Mouse (Mus musculus): ENCODE results near the gene Nxpe4.
A peak's percentile ranks its signal among the peaks of the same experiment; 100 is the strongest.

Gene Nxpe4

DNA sequence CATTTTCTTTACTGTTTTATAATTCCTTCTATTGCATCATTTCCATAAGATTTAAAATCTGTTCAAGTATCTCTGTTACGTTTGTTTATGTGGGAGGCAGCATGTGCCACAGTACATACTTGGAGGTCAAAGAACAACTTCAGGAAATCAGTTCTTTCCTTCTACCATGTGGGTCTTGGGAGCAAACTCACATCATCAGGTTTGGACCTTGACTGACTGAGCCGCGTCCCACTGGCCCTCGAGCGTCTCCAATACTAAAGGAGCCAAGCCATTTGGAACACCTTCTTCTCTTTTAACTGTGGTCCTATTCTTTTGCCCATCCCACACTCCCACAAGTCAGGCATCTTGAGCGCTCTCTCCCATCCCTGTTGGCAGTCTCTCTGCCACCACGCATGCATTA is 167.8 kb downstream of the Nxpe4 start:
- DNase-seq (ENCODE audit: low read depth), result no peak

DNA sequence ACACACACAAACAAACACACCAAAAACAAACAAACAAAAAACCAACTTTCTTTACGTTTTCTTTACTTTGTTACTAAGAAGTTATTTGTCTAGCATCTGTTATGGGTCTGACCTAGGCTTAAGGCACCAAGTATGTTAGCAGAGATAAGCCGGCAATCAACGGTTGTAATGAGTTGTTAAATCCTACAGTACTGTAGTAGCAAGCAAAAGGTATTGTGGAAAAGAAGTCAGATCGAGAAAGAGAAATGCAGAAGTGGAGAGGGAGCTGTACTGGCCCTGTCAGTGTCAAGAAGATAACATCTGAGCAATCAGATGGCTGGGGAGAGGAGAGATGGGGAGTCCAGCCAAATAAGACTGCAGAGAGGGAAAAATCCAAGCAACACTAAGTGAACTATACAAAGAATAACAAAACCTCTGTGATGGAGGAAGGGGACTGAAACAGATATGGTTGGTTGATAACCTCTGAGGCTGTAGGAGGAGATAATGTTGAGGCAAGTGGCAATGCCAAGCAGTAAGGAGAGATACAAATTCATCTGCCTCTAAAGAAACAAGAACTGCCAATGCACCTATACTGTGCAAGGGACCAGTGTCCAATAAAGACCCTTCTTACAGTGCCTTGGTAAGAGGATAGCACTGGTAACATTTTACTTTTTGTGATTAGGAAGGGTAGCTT is 177.1 kb downstream of the Nxpe4 start:
- no peak for DNase-seq (ENCODE audit: low read depth)

DNA sequence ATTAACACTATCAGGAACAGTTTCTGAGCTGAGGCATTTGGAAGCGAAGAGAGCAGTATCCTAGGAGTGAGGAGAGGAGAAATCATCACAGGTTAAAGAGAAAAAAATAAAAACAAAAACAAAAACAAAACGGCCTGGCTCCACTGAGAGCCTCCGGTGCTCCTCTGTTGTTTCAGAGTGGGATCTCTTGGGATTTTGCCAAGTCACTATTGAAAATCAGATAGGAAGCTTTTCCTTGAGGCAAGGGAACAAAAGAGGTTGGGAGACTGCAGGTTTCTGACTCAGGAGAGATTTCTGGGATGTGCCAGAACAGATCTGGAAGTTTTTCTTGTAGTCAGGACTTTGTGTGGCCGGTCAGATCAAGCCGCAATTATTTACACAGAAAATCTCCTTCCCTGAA is 177.7 kb downstream of the Nxpe4 start:
- DNase-seq (ENCODE audit: low read depth), result no peak

DNA sequence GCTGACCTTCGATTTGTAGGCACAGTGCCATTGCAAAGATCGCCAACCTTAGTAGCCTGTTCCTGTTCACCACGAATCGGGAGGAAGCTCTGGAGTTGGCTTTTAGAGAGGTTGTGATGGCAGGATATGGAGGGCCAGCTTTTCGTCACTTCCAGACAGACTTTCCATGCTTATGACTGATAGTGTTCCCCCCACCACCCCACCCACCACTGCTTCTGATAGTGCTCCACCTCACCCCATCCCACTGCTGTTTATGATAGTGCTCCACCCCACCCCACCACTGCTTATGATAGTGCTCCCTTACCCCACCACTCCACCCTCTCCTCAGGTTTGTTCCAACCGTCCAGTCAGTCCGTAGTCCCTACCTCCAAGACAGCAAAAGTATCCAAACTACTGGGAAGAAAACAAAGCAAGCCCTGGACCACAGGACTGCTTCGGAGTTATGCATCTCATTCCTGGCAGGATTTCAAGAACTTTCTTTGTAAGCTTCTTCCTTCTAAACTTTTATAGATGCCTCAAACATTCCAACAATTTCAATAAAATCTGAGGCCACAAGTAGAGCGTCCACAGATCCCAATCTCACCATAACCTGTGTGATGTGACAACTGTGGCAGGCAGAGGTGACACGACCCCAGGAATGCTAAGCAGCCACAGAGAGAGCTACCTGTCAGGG is 179.0 kb downstream of the Nxpe4 start:
- DNase-seq (ENCODE audit: low read depth), result no peak

DNA sequence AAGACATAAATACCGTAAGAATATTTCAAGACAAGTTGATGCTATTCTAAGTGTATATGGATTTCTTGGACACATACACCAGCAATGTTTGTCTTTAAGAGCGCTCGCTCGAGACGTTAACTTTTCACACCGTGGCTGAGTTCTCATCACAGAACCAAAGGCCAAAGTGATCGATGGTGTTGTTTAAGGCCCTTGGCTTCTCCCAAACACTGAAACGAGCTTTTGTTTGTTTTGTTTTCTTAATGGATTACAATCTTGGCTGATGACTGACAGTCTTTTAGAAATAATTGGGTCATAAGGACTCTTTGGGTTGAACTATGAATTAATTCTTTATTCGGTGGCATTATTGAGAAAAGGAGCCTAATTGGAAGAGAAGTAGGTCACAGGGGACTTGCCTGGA is 183.6 kb downstream of the Nxpe4 start:
- DNase-seq (ENCODE audit: low read depth), result no peak

DNA sequence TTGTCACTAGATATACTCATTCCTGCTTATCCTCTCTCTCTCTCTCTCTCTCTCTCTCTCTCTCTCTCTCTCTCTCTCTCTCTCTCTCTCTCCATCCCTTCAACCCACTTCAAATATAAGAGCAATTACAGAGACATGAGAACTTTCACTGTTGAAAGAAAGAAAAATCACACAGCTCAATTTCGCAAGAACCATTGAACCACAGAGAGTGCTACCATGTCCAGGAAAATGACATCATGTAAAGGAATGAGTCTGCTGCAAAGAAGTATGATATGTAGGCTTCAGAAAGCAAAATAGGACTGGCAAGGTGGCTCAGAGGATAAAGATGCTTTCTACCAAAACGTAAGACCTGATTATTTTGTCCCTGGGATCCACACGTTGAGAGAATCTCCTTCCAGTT is 184.0 kb downstream of the Nxpe4 start:
- DNase-seq (ENCODE audit: low read depth), result no peak

DNA sequence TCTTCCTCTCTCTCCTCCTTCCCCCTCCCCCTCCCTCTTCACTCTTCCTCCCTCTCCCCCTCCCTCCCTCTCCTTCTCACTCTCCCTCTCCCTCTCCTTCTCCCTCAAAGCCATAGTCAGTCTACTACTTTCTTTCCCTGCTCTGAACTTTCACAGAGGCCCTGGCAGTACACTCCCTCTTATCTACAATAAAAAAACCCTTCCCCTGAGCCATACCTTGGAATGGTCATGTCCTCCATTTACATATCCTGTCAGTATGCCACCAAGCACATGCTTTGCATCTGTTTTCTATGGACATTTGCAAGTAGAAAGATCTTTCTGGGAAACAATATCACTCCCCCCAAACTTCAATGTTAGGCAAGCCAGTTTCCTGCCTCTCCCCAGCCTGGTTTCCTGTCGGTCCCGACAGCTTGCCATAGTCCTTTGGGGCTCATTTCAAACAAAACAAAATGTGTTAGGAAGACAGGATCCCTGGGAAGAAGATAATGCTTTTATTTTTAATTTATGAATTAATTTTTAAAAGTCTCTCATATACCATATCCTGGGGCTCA is 191.4 kb downstream of the Nxpe4 start, which contains the start of gene Nxpe2:
Gene Nxpe2, minus strand, starts transcription at position 307 of the 551 bp plus-strand sequence.
- DNase-seq (ENCODE audit: low read depth), result no peak

DNA sequence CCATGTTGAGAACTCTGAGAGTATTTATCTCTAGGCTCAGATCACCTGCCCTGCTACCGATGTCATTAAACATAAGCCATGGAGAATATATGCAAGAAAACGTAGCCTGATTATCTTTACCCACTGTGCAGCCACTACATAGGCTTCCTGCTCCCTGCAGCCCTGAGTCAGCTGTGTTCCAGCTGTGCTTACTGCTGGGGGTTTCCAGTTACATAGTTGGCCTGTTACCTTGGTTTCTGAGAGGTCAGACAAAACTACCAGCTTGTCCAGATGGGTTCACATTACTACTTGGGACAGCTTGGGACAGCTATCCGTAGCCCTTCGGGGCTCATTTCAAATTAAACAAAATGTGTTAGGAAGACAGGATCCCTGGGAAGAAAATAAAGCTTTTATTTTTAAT is 192.3 kb downstream of the Nxpe4 start:
- no peak for DNase-seq (ENCODE audit: low read depth)

DNA sequence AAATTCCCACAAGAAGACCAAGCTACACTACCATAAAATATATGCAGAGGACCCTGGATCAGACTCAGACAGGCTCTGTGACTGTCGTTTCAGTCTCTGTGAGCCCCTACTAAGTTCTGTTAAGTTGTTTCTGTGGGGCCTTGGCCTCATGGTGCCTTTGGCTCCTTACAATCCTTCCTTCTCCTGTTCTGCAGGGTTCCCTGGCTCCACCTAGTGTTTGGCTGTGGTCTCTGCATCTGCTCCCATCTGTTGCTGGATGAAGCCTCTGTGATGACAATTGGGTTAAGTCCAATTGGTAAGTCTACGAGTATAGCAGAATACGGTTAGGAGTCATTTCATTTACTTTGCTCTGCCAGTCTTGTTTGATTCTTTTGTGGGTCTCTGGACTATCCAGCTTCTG is 193.0 kb downstream of the Nxpe4 start:
- peak; percentile 84 for DNase-seq (ENCODE audit: low read depth)

DNA sequence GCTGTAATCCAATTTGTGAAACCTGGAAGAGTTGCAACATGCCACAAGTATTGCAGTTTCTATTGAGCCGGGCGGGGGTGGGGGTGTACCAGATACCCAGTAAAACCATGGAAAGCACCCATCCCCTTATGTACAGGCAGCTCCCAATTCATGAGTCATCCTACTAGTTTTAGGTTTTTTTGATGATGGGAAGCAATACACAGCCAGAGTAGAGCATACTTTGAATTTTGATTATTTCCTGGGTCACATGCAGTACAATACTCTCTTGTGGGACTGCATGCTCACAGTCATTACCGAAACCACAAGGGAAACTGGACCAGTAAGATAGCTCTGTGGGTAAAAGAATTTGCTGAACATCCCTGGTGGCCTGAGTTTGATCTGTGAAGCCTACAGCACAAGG is 195.3 kb downstream of the Nxpe4 start:
- no peak for DNase-seq (ENCODE audit: low read depth)

DNA sequence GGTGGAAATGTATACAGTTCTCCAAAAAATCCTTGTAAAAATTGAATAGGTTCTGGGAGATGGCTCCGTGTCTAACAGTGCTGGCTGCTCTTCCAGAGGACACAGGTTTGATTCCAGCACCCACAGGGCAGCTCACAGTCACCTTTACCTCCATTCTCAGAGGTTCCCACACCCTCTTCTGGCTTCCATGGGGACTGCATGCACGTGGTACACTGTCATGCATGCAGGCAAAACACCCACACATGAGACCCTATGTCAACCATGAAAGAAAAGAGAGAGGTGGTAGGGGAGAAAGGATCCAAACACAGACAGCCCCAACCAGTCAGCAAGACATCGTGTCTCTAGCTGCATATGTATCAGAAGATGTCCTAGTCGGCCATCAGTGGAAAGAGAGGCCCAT is 199.0 kb downstream of the Nxpe4 start:
- DNase-seq (ENCODE audit: low read depth), result no peak

DNA sequence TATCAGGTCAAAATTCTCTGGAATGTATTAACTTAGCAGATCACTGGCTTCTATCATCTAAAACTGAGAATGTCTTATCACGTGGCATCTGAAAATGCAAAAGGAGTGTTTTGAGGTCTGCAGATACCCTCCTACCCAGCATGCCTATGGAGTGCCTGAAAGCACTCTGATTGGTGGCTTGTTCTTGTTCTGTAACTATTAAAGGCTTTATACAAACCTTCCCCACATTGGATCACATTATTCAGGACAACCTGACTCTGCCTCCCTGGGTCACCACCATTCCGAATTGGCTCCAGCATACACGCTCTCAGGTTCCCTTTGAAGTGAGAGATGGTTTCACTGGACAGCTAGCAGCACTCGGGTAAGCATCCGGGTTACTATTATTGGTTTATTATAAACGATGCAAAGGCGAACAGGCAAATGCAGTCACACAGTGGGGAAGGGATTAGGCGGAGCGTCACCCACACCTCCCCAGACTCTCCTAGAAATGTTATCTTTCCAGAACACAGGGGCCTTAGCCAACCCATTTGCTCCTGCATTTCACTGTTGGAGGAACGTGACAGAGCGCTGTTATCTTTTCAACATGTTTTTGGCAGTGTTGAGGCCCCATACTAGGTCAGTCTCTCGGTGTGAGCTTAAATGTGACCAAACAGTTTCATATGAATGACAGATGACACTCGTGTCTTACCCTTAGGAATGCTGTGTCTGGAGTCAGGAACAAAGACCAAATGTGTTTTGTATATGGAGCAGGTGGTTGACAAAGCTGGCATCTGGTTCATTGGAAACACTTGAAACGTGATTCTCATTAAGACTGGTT is 200.2 kb downstream of the Nxpe4 start:
- peak; percentile 92 for DNase-seq (ENCODE audit: low read depth)

DNA sequence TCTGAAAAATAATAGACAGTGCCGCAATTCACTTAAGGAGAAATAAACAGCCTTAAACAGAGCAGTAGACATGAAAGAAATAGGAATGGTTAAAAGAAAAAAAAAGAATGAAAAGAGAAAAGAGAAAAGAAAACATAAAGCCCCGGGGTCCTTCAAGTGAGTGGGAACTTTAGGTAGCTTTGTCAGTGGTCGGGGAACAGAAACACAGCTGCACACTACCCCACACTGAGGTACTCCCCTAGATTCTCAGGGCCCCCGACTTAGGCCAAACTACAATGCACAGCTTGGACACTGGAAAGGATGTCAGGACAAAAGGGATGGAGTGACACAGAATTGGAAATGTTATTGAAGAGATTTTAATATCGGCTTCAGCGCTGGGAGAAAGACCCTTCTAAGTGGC is 200.9 kb downstream of the Nxpe4 start:
- no peak for DNase-seq (ENCODE audit: low read depth)

DNA sequence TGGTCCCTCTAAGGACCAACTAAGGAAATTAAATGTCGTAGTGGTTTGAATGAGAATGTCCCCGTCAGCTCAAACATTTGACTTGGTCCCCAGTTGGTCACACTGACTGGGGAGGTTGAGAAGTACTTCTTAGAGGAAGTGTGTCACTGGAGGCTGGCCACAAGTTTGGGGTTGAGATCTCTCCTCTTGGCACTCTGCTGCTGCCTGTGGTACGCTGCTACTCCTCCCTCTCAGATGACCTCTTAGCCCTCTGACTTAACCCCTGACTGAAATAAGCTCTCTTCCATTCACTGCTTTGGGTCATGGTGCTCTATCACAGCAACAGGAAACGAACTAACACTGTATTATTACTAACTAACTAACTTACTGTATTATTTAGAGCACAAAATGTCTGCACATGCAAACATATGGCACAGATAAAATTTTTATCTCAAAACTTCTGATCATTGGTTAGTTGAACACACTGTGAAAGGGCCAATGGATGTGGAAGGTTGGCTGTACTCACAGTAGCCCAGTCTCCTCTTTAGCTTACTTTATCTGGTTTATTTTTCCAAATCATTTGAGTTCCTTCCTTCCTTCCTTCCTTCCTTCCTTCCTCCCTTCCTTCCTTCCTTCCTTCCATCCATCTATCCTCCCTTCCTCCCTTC is 211.5 kb downstream of the Nxpe4 start:
- DNase-seq (ENCODE audit: low read depth), result no peak

DNA sequence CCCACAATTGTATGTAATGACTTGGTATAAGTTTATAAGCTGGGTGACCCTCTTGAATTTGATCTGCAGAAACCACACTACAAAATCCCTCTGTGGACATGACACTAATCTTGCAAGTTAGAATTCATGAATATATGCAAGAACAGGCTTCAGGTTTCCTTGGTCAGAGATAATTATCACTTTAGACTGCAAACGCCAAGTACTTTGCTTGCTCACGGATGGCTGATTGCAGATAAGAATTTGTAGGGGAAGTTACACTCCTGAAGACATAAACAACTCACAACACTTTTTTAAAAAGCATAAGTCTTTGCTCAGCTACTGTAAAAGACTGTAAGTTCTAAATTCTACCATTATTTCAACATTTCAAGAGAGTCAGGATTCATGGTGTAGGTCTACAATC is 212.5 kb downstream of the Nxpe4 start:
- DNase-seq (ENCODE audit: low read depth), result no peak

DNA sequence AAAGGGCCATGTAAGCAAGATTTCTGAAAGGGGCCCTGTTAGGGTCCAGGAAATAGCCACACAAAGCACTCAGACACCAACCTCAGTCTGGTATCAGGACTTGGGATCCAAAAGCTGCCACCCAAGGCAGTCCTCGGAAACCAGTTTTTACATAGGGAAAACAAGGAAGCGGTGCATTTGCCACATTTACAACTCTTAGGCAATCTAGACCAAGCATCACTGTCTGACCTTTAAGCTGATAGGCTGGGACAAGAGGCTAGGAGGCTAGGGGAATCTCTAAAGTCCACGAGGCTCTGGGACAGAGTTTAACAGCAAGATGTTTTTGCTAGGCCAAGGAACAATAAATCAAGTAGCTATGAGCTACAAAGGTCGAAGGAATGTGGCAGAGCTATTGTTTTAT is 226.6 kb downstream of the Nxpe4 start:
- no peak for DNase-seq (ENCODE audit: low read depth)

DNA sequence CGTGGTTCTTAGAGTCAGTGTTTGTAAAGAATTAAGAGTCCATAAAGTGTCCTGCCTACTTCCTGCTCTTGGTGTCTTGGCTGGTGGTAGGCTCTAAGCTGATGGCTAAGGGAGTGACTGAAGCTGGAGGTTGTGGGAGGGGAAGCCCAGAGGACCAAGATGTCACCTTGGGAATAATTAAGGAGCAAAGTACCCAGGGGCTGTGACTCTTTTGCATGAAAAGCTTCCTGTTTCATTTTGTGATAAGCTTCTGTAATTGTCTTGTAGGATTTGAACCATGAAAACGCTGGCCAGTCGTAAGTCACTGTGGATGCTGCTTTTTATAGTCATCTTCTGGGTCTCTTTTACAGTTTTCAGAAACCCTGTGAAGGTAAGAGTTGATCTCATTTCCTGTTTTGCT is 228.2 kb downstream of the Nxpe4 start:
- no peak for DNase-seq (ENCODE audit: low read depth)

DNA sequence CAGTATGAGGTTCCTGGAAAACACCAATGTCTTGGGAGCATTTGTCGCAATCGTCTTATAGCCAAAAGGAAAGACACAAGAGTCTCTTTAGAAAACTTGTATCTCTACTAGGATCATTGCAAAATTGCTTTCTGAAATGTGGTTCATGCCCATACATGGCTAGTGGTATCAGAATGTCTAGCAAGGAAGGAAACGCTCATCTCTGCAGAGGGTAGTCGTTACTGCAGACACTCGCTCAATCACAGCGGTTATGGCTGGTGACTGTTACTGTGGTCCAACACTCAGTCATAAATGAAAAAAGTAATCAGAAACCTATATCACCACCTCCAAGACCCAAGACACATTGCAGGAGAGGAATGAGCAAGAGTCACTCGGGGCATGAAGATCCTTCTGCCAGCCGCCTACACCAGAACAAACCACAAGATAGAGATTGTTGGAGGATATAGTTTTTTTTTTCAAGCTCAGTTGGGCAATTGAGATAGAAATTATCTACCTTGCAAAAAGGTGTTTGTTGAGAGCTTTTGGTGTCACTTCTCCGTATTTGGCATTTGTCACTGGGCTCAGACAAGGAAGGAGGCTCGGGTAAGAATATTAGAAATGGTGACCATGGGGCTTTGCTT is 241.9 kb downstream of the Nxpe4 start:
- DNase-seq (ENCODE audit: low read depth), result no peak

DNA sequence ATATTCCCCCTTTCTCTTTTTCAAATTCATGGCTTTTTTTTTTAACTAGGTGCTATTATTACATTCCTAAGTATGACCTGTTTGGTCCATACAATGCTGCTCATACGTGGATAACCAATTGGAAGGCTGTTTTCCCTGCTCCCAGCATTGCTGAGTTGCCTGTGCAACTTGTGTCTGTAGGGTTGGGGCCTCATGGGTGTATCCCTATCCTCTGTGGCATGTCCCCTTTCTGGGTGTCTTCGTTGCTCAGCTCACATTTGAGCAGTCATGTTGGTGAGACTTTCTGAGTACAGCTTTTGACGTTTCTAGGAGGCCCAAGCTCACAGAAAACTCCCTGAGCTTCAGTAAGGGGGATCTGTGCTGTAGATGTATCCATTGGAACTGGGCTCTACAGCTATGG is 242.9 kb downstream of the Nxpe4 start:
- DNase-seq (ENCODE audit: low read depth), result no peak

DNA sequence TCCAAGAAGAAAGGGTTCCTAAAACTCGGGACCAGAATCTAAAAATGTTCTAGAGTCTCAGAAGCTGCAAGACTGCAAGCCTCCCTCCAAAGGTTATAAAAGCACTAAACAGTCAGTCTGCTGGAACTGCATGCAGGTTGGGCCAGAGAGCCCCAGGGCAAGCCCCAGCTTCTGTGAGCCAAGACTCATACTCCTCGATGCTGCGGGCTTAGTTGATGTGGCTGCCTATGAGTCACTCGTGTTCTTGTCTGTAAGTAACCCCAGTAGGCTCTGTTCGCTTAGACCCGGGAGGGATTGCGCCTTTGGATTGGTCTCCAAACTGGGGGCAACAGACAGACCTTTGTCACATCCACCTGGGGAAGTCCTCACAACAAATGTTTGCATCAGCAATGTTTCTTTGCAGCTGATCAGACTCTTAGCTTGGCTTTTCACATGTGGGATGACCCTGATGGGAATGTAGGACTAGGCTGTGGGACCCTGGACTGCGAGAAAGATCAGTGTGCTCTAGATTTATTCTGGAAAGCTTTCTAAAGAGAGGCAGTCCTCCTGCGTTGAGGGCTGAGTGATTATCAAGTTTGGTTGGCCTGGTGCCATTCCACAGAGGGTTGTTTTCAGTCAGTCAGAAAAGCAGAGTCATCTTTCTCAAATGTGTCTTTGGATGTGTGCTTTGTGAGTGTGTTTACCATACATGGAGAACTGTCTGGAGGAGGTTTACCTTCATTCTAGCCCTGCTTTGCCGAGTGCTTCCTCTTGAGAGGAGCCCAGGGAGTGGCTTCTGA is 245.9 kb downstream of the Nxpe4 start:
- no peak for DNase-seq (ENCODE audit: low read depth)
